Mouse (Mus musculus) hindlimb bud, embryonic 11.5 days (tissue): ENCODE measurements around the gene Macc1.
A peak's percentile ranks its signal among the peaks of the same experiment; 100 is the strongest.
"Not testable (repeated sequence)": the region's sequence is repeated elsewhere in the genome, so short reads cannot be mapped to it uniquely, and the experiment has no call there.

Experiments used
- DNase-seq: peaks from one replicate; pipeline ENCODE4 v3.0.0-alpha.2; 2012; ENCODE audit warnings: low read depth, low spot score; ENCODE audit errors: extremely low spot score

Gene Macc1

GRCm38 (mm10) chr12:119313970-119314369 lies at the start of gene Macc1:
Gene Macc1 (plus strand): TSS chr12:119314270.
- DNase-seq = no peak

GRCm38 (mm10) chr12:119264506-119264905 lies 49.6 kb upstream of the Macc1 start:
- no peak for DNase-seq

- no peak for DNase-seq
Measured at GRCm38 (mm10) chr12:119268723-119269122, 45.3 kb upstream of the Macc1 start.

DNA sequence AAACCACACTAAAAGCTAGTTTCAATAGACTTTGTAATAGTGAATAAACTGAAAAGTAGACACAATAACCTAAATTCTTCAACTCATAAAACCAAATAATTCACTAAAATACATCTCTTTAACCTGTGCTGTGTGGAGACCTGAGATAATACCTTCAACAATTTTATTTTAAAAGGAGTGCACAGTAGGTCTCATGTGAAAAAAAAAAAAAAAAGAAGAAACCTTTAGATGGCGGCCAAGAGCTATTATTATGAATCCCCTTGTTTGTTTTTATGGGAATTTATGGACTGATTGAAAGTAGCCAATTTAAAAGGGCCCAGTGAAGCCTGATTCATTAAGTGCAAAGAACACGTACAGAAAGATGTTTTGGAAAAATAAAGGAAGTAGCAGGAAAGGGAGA lies 44.0 kb upstream of the Macc1 start:
- DNase-seq = no peak

DNA sequence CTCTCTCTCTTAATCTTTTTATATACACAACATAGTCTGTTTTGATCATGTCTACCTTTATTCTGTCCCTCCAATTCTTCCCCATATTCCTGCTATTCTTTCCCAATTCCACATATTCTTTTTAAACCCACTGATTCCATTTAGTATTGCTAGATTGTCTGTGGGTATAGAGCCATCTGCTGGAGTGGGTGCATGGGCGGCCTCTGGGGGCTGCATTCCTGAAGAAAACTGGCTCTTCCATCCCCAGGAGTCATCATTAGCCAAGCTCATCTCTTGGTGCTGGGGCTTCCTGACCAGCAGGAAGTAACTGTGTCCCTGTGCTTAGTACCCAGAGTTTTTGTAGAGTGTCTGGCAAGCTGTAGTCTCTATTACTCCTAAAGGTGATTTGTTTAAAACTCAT lies 42.1 kb upstream of the Macc1 start:
- DNase-seq = no peak

- no peak for DNase-seq
Measured at GRCm38 (mm10) chr12:119273605-119274004, 40.5 kb upstream of the Macc1 start.

DNA sequence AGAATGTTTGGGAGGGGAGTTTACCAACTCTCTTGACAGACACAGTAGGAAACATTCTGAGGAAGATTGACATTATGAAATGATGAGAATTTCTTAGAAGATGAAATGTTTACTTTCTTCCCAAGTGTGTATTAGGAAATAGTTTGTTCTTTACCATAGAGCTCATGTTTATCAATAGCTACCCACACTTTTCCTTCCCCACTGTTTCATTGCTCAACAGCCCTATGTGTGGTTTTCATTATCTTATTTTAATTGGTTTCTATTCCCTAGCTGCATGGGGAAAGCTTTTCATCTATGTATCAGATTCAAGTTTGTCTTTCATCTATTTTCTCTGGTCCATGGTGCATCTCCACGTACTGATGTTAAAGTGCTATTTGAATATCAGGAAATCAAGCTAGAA lies 37.8 kb upstream of the Macc1 start:
- DNase-seq = no peak

DNA sequence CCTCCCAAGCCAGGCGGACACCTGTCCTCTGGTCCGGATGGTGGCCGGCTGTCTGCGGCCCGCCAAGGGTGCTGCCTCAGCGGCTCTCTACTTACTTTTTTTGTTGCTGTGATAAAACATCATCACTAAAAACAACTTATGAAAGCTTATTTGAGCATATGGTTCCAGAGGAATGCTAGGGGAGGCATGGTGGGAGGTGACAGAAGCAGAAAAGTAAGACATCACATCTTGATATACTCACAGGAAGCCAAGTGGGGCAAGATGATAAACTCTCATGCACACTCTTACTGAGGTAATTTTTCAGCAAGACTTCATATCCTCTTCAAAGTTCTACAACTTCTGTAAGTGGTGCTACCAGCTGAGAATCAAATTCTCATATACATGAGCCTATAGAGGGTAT lies 22.5 kb upstream of the Macc1 start:
- no peak for DNase-seq

DNA sequence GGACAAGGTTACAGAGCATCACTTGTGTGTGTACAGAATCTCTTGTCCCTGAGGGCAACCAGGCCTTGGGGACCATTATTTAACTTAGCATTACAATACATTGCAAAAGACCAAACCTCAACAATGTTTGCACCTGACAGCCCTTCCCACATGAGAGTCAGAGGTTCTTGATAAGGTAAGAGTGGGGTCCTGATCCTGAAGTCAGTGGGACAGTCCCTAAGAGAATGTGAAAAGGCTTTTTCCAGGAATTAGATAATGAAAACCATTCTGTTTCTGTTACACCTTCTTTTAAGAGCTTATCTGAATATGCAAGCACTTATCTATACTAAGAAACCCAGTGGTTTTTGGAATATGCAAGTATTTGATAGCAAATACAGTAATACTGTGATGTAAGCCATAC lies 10.5 kb upstream of the Macc1 start:
- no peak for DNase-seq

DNA sequence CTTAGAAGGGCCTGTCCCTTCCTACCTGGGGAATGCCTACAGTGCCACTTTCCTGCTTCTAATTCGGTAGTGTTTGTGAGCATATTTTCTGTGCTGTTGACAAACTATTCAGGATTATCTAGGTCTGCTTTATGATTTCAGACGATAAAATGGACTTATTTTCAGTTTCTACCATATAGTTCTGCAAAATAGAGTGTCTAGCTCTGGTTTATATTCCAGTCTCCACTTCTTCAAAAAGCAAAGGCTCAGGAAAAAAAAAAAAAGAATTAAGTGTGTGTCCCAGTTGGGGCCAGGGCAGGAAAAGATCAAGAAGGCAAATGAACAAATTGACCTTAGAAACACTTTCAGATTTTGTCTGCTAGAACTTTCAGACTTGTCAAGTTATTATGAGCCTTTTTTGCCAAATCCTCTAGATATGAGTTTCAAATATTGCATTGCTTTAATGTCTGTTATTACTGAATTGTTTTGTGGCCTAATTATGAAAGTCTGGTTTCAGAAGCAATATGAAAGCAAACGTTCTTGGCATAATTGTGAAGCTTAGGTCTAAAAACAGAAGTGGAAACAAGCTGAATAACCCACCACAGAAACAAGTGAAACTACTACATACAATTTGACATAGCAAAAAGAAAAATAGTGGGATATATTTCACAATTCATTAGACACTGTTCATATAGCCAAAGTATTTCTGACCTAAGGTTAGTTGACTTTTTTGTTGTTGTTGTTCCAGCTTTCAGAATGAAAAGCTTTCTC lies 881 bp upstream of the Macc1 start:
- no peak for DNase-seq

DNA sequence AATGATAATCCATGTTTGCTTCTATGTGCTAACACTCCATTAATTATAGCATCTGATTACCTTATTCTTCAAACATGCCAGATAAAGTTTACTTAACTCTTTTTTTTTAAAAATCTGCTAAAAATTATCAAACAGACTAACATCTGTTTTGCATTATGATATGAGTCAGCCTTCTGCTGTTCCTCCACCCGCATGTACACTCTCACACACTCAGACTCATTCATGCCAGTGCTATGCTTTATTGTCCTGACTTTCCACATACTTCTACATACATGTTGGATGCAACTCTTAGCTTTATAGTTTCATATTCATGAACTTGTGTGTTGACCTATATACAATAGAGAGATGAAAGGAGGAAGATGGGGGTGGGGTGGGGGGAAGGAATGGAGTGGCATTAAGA lies 4.7 kb downstream of the Macc1 start:
- no peak for DNase-seq

DNA sequence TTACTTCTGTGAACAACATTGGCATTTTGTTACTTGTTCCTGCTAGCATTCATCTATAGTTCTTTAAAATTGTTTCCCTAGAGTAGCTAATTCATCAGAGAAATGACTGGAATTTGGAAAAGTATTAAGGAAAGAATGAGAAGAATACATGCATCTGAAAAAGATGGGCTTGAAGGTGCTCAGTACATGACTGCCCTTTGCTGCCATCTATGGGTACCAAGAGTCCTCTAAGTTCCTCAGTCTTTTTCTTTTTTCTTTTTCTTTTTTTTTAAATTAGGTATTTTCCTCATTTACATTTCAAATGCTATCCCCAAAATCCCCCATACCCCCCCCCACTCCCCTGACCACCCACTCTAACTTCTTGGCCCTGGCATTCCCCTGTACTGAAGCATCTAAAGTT lies 11.3 kb downstream of the Macc1 start:
- no peak for DNase-seq

GRCm38 (mm10) chr12:119330644-119331043 lies 16.6 kb downstream of the Macc1 start:
- DNase-seq = no peak

- DNase-seq = no peak
Measured at GRCm38 (mm10) chr12:119333376-119333775, 19.3 kb downstream of the Macc1 start.

DNA sequence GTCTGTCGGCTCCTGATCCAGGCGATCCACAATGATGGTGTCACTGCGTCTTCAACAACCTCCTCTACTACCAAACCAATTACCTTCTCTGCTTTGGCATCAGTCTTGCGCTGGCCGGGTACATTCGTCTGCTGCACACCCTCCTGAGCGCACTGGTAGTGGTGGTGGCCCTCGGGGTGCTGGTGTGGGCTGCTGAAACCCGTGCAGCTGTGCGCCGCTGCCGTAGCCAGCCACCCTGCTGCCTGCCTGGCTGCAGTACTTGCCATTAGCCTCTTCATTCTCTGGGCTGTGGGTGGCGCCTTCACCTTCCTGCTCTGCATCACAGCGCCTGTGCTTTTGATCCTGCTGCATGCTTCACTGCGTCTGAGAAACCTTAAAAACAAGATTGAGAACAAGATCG lies 38.5 kb downstream of the Macc1 start:
- not testable (repeated sequence) for DNase-seq

- DNase-seq = peak; percentile 16
Measured at GRCm38 (mm10) chr12:119357418-119358241, 43.6 kb downstream of the Macc1 start.

DNA sequence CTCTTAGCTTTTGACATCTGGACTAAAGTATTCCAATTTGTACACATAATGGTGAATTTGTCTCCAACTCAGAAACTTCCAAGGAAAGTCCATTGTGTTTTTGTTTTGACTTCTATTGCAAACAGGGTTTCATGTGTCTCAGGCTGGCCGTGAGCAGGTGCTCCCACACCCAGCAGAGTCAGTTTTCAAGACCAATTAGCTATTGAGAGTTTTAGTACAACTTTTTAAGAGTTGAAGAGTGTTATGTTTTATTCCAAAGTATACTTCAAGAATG lies 44.1 kb downstream of the Macc1 start:
- DNase-seq = peak; percentile 16

DNA sequence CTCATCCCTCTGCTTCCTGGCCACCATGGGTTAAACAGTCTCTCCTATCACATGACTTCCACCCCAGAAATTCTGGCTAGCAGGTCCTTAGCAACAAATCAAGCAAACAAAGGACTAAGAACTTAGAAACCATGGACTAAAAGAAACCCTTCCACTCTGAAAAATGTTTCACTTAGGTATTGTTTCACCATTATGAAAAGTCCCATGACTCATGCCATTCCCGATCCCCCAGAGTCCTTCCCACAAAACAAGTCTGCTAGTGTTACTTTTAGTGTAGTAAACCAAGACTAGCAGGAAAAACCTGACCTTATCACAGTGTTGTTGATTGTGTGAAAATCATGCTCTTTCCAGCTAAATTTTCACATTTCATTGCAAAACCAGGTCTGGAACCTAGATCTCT lies 51.0 kb downstream of the Macc1 start:
- DNase-seq = no peak

DNA sequence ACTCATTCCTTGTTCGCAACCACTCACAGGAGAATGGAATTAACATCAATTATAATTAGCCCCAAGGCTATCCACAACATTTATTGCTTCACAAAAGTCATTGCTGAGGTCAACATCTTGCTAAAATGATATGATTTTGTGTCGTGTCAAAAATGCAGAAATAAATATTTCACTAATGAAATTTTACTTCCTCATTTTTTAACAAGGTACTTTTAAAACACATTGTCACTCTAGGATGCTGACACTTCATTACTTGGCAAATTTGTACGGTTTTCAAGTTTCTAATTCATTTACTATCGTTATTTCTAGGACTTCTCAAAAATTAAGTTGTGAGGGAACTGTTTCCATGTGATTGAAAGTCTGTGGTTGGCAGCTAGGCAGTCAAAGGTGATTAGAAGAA lies 55.8 kb downstream of the Macc1 start:
- DNase-seq = no peak

DNA sequence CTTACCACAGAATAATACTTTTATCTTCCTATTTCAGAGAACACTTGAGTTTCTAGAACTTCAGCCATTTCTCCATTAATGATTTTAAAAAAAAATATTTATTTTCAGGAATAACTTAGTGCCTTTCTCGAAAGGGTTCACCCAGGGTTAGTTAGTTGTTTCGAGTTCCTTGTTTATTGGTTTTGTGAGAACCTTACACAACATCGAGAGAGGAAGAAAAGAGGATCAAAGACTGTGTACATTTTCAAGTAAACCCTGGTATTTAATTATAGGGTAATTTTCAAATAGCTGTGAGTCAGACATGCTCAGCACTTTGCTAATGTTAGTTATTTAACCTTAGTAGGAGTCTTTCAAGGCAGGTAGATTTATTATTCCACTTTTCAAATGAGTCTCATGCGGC lies 58.3 kb downstream of the Macc1 start:
- no peak for DNase-seq

GRCm38 (mm10) chr12:119376879-119377278 lies 62.8 kb downstream of the Macc1 start:
- no peak for DNase-seq

DNA sequence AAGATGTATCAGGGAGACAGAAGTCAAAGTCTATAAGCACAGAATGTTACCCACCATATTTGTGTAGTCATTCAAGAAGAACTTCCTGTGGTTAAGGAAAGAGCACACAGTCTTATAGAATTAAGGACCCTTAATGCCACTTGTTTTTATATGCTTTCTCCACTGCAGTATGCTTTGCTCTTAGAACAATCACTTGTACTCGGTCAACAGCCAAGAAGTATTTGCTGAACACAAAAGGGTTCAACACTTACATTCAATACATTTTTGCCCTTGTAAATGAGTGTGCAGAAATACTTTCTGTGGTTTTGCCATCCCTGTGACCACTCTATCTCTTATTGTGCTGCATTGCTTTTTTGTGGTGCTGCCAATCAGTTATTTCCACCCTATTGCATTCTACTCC lies 67.8 kb downstream of the Macc1 start:
- no peak for DNase-seq

- no peak for DNase-seq
Measured at GRCm38 (mm10) chr12:119386243-119386642, 72.2 kb downstream of the Macc1 start.
